Mouse (Mus musculus) megakaryocyte-erythroid progenitor cell, adult 5-6 weeks (primary cell): ENCODE measurements around the gene Prr5. TPM values are rescaled to one million over a fixed set of nuclear protein-coding genes. Genes with fewer than 3 reads are reported as not detected.

Experiments
- ATAC-seq: replicated peaks from 2 replicates; pipeline ENCODE4 v1.8.0; 2016; ENCODE audit warnings: mild to moderate bottlenecking, inconsistent platforms; ENCODE audit not compliant: severe bottlenecking, poor library complexity, low FRiP score, low TSS enrichment
- total RNA-seq, 2 experiments: library from RNA; stranded (forward) in 1 of 2; stranded (reverse) in 1 of 2; fragments of 200-1000, 215-1000 nt in 1 of 2; fragments of >200 nt in 1 of 2; fragmentation: Nextera tagmentation in 1 of 2; gene quantifications; 2 replicates each; pipeline ENCODE4 v1.2.3; 2014 to 2017

The Prr5 gene
- total RNA-seq, 2 experiments from 2014 or later: 0.85 to 1.2 TPM

- ATAC-seq: no peak
These were observed 5.9 kb downstream of the Prr5 start for GRCm38 (mm10) chr15:84675317-84675716.

GRCm38 (mm10) chr15:84677943-84678342, 8.5 kb downstream of the Prr5 start:
- ATAC-seq: no peak

DNA sequence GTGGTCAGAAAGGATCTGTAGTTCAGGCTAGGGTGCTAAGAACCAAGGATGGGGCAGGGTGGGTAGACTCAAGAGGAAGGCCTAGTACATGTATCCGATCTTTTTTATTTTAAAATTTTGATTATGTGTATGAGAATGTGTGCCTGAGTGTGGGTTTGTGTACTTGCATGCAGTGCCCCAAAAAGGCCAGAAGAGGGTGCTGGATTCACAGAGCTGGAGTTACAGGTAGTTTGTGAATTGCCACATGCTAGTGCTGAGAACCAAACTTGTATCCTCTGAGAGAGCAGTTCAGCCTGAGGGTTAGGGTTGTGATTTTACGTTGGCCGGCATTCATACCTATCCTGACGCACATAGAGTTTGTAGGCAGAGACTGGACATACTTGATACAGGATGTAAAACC, 9.7 kb downstream of the Prr5 start:
- no peak for ATAC-seq

- ATAC-seq: no peak
These were observed 10.4 kb downstream of the Prr5 start for GRCm38 (mm10) chr15:84679794-84680193.

DNA sequence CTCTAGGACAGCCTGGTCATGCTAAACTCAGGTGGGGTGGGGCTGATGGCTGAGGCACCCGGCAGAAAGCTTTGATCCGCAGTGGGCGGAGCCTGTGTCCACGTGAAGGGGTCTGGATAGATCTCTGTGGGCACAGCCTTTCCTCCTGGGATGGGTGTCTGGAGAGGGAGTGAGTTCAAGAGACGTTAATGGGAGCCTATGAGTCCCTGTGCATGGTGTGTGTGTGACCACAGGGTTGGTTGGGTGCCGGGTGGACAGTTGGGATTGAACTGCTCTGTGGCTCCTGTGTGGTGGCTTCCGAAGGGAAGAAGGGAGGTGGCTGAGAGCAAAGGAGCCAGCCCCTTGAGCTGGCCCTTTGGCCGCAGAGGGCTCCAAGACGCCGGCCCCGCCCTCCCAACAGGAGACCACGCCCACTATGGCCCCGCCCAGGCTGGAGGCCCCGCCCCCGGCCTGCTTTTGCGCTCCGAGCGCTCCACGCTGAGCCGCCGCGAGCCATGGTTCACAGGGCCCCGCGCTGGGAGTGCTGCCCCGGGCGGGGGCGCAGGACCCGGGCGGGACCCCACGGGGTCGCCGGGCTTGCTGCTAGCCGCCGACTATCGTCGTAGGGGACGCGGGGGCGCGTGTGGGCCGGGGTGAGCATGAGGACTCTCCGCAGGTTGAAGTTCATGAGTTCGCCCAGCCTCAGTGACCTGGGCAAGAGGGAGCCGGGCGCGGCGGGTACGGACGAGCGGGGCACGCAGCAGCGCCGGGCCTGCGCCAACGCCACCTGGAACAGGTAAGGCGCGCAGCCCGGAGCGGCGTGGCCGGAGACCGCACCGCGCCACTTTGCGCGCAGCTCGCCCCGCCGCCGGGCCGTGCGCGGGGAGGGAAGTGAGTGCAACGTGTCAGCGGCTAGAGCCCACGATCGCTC, 11.4 kb downstream of the Prr5 start:
- ATAC-seq: peak; percentile 66

DNA sequence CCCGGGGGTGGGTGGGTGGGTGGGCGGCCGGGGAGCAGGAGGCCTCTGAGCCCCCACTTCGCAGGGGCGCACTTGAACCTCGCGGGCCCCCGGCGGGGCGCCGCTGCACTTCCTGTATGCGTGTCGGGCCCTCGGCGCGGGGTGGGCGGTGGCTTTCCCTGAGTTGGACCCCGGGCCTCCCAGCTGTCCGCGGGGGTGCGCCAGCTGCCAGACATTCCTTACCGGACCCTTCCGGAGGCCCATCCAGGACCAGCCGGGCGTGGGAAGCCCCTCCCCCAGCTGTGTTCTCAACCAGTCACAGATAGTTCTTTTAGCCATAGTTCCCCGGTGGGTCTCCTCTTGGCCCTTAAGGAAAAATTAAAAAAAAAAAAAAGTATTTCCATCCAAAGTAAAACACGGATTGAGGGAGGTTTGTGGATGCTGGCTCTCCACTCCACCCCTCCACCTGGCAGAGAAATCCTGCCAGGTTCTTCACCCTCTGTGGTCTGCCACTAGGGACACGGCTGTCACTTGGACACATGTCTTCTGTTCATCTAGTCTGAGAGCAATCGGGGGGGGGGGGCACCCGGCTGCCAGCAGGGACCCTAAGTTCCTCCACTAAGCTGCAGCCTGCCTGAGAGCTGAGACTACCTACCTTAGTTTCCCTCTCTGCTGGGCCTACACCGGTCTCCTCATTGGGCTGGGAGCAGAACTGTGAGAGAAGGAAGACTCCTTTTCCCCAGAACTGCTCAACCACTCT, 12.2 kb downstream of the Prr5 start:
- no peak for ATAC-seq

DNA sequence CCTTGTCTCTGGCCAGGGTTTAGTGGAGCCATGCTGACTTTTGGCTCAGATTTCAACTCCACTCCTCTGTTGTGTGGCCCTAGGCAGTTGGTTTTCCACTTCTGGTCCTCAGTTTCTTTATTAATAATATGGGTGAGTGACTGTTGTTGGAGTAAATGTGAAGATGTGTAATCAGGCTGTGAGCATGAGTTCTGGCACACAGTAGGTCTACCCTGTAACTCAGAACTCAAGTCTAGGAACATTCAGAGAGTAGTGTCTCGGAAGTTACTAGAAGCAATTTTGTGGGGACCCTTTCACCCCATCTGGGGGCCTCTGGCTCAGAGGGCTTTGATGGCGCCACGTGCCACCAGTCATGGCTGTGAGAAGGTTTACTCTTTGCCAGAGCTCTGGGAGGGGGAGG, 12.8 kb downstream of the Prr5 start:
- no peak for ATAC-seq

- ATAC-seq: no peak
These were observed 13.4 kb downstream of the Prr5 start for GRCm38 (mm10) chr15:84682821-84683220.

- ATAC-seq: no peak
These were observed 15.1 kb downstream of the Prr5 start for GRCm38 (mm10) chr15:84684520-84684919.

- ATAC-seq: no peak
These were observed 16.0 kb downstream of the Prr5 start for GRCm38 (mm10) chr15:84685417-84685816.

DNA sequence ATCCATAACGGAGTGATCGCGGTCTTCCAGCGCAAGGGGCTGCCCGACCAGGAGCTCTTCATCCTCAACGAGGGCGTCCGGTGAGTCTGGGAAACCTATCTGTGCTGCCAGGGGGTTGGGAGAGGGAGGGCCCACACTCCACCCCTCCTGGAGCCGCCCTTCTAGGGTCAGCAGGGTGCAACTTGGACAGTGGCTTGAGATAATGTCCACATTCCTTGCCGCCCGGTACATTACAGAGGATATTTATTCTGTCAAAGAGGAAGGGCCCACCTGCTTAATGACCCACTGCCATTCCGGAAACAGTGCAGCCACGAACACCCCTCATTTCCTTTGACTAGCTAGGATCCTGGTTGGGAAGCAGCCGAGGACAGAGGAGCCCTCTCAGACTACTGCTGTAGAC, 18.5 kb downstream of the Prr5 start:
- no peak for ATAC-seq

DNA sequence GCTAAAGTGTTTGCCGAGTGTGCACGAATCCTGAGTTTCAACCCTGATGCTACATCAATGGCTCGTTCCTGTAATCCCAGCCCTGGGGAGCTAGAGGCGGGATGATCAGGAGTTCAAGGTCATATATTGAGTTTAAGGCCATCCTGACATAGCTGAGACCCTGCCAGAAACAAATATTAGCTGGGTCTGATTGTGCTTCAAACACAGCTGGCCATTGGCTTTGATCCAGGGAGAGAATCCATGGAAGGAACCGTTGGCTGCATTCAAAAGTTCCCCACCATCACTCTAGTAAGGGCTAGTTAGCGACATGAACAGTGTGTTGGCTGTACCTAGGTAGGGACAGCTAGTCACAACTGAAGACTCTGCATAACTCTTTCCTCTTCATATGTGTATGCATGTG, 19.9 kb downstream of the Prr5 start:
- ATAC-seq: no peak

GRCm38 (mm10) chr15:84691513-84691912, 22.1 kb downstream of the Prr5 start:
- ATAC-seq: no peak

- no peak for ATAC-seq
These were observed 23.2 kb downstream of the Prr5 start for GRCm38 (mm10) chr15:84692645-84693044.

- no peak for ATAC-seq
These were observed 26.6 kb downstream of the Prr5 start for GRCm38 (mm10) chr15:84696021-84696420.

DNA sequence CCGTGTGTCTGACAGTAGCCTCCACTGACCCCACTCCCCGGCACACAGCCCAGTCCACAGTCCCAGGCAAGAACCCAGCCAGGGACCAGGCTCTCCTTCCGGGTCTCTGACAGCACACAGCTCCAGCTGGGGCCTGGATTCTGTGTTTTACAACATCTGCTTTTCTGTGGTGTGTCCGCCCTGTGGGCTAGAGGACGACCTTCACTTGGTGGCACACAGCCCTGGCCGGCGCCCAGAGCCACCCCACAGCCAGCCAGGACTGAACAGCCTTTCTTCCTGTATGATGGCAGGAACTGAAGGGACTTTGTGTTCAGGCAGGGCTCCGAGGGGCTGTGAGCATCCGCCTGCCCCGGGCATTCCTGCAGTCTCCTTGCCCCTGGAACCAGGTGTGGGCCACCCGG, 28.2 kb downstream of the Prr5 start:
- no peak for ATAC-seq

GRCm38 (mm10) chr15:84698189-84698588, 28.8 kb downstream of the Prr5 start:
- ATAC-seq: no peak

- no peak for ATAC-seq
These were observed 30.9 kb downstream of the Prr5 start for GRCm38 (mm10) chr15:84700147-84700794.

DNA sequence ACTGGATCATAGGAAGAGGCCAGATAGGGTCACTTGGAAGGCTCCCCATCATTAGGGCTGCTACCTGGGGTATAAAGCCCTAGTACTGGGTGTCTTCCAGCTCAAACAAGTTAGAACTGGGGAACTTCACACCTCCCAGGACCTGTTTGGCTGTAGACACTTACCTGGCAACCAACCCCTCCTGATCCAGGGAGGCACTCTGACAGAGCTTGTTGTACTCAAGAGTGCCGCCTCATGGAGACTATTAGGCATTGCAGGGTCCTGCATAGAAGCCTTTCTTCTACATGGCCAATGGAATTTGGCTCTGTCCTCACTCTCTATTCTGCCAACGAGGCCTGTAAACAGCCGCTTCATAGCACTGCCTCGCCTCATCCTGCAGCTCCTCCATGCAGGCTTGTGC, 32.5 kb downstream of the Prr5 start:
- ATAC-seq: peak; percentile 55; the same call in 1 of the 2 replicates
